ENCODE assay signal across 23 mouse cellular contexts in genomic region chr12:13208517-13208916, GRCm38 (mm10). TPM values are rescaled to one million over a fixed set of nuclear protein-coding genes. Genes with fewer than 3 reads are reported as not detected.
DNase-seq lines count a peak whose midpoint lies in the region; ATAC-seq lines count a peak whose summit lies in the region.
"Had no signal": no experiment of that assay in that cellular context is flagged by ENCODE, and none has a peak within 500 bp of the region (broad histone marks: within the 10 kb centered on the region; RNA-seq: fewer than 3 reads in every experiment).

No protein-coding gene starts in this region.

- peak overlapping the region; percentile 85 for H3K27ac ChIP-seq in forebrain, embryonic 10.5 days
- no peak overlapping the region for H3K27ac ChIP-seq in forebrain, embryonic 16.5 days (ENCODE audit: low read length)
- peak overlapping the region; percentile 15; the same call in 1 of the 2 replicates for H3K27ac ChIP-seq in kidney, embryonic 14.5 days (ENCODE audit: low read depth, low read length)
- H3K27ac ChIP-seq in forebrain, embryonic 14.5 days (ENCODE audit: low read depth, low read length) = no peak overlapping the region
- H3K27ac ChIP-seq: embryonic facial prominence, embryonic 13.5 days; heart, embryonic 13.5 days; left cerebral cortex, adult 2 months; limb, embryonic 13.5 days; liver, embryonic 13.5 days; lung, embryonic 15.5 days; macrophage; midbrain, embryonic 12.5 days had no signal

- H3K36me3 ChIP-seq in forebrain, embryonic 10.5 days (replicated peaks) = no peaks in the 10 kb centered on the region
- H3K36me3 ChIP-seq in forebrain, embryonic 16.5 days (ENCODE audit: control insufficient read depth, insufficient read depth) = no peaks in the 10 kb centered on the region
- no peaks in the 10 kb centered on the region for H3K36me3 ChIP-seq in kidney, embryonic 14.5 days (ENCODE audit: control insufficient read depth, insufficient read depth, low read length)
- no peaks in the 10 kb centered on the region for H3K36me3 ChIP-seq in forebrain, embryonic 14.5 days (ENCODE audit: control insufficient read depth, insufficient read depth, low read length)
- H3K36me3 ChIP-seq: embryonic facial prominence, embryonic 13.5 days; G1E; heart, embryonic 13.5 days; limb, embryonic 13.5 days; liver, embryonic 13.5 days; lung, embryonic 15.5 days; midbrain, embryonic 12.5 days had no signal

- H3K9me3 ChIP-seq in forebrain, embryonic 10.5 days = peaks cover 4% of the 10 kb centered on the region; the same call in 1 of the 2 replicates
- no peaks in the 10 kb centered on the region for H3K9me3 ChIP-seq in forebrain, embryonic 16.5 days (ENCODE audit: control insufficient read depth, low read length)
- H3K9me3 ChIP-seq in kidney, embryonic 14.5 days (ENCODE audit: control insufficient read depth, low read length) = no peaks in the 10 kb centered on the region
- H3K9me3 ChIP-seq in forebrain, embryonic 14.5 days (replicated peaks; ENCODE audit: control insufficient read depth, low read length) = no peaks in the 10 kb centered on the region
- H3K9me3 ChIP-seq: embryonic facial prominence, embryonic 13.5 days; G1E; heart, embryonic 13.5 days; liver, embryonic 13.5 days; lung, embryonic 15.5 days; midbrain, embryonic 12.5 days had no signal

- no peak for DNase-seq in forebrain, embryonic 10.5 days (ENCODE audit: extremely low spot score, low spot score)
- DNase-seq in kidney, postnatal 36 days = no peak
- peak; percentile 83 for DNase-seq in Muller cell, postnatal 12 days (ENCODE audit: inconsistent ontology term)
- DNase-seq in forebrain, embryonic 14.5 days (ENCODE audit: low spot score) = peak; percentile 27
- no peak for DNase-seq in left cerebral cortex, adult 9 months (ENCODE audit: low spot score in 2 of 2)
- DNase-seq in lung, postnatal 4 days = no peak
- DNase-seq: cerebellum, adult 2 months; cerebellum, postnatal 36 days; gastrocnemius, postnatal 14 days; heart, adult 18-20 months; liver, embryonic 13.5 days; right cerebral cortex, postnatal 4 days; thymus, adult 2 months had no signal

- no peak overlapping the region for H3K9ac ChIP-seq in forebrain, embryonic 16.5 days (replicated peaks; ENCODE audit: low read depth, low read length)
- H3K9ac ChIP-seq in kidney, embryonic 14.5 days (ENCODE audit: low read depth, low read length) = no peak overlapping the region
- no peak overlapping the region for H3K9ac ChIP-seq in forebrain, embryonic 14.5 days (ENCODE audit: low read length)
- H3K9ac ChIP-seq: embryonic facial prominence, embryonic 13.5 days; heart, embryonic 13.5 days; limb, embryonic 13.5 days; liver, embryonic 13.5 days; lung, embryonic 15.5 days; midbrain, embryonic 12.5 days had no signal

- no peaks in the 10 kb centered on the region; the same call in 1 of the 2 replicates for H3K27me3 ChIP-seq in forebrain, embryonic 10.5 days (ENCODE audit: poor library complexity, severe bottlenecking)
- H3K27me3 ChIP-seq in forebrain, embryonic 16.5 days (replicated peaks; ENCODE audit: control insufficient read depth, insufficient read depth, low read length) = no peaks in the 10 kb centered on the region
- no peaks in the 10 kb centered on the region for H3K27me3 ChIP-seq in kidney, embryonic 14.5 days (ENCODE audit: control insufficient read depth, insufficient read depth, low read length)
- no peaks in the 10 kb centered on the region for H3K27me3 ChIP-seq in forebrain, embryonic 14.5 days (replicated peaks; ENCODE audit: control insufficient read depth, insufficient read depth, low read length)
- H3K27me3 ChIP-seq: heart, embryonic 13.5 days; liver, embryonic 13.5 days; lung, embryonic 15.5 days; midbrain, embryonic 12.5 days had no signal

- H3K4me2 ChIP-seq in forebrain, embryonic 16.5 days (ENCODE audit: low read length) = no peak overlapping the region
- no peak overlapping the region for H3K4me2 ChIP-seq in kidney, embryonic 14.5 days (replicated peaks; ENCODE audit: low read depth, low read length)
- H3K4me2 ChIP-seq in forebrain, embryonic 14.5 days (ENCODE audit: low read length) = no peak overlapping the region
- H3K4me2 ChIP-seq: embryonic facial prominence, embryonic 13.5 days; heart, embryonic 13.5 days; limb, embryonic 13.5 days; liver, embryonic 13.5 days; lung, embryonic 15.5 days; midbrain, embryonic 12.5 days had no signal

- peaks cover 56% of the 10 kb centered on the region for H3K4me1 ChIP-seq in forebrain, embryonic 10.5 days
- H3K4me1 ChIP-seq in forebrain, embryonic 16.5 days (replicated peaks; ENCODE audit: control insufficient read depth, insufficient read depth, low read length) = peaks cover 14% of the 10 kb centered on the region
- peaks cover 27% of the 10 kb centered on the region for H3K4me1 ChIP-seq in kidney, embryonic 14.5 days (ENCODE audit: control insufficient read depth, insufficient read depth, low read length)
- peaks cover 9% of the 10 kb centered on the region for H3K4me1 ChIP-seq in forebrain, embryonic 14.5 days (ENCODE audit: control insufficient read depth, insufficient read depth, low read length)

- peak overlapping the region; percentile 25; the same call in 1 of the 2 replicates for H3K4me3 ChIP-seq in forebrain, embryonic 10.5 days
- no peak overlapping the region for H3K4me3 ChIP-seq in forebrain, embryonic 16.5 days (replicated peaks; ENCODE audit: low read length)
- H3K4me3 ChIP-seq in kidney, embryonic 14.5 days (ENCODE audit: low read length) = no peak overlapping the region
- no peak overlapping the region for H3K4me3 ChIP-seq in forebrain, embryonic 14.5 days (ENCODE audit: low read depth, low read length)
- H3K4me3 ChIP-seq: embryonic facial prominence, embryonic 13.5 days; heart, embryonic 13.5 days; left cerebral cortex, adult 2 months; limb, embryonic 13.5 days; liver, embryonic 13.5 days; lung, embryonic 15.5 days; midbrain, embryonic 12.5 days had no signal

- WGBS in forebrain, embryonic 10.5 days = 27% methylated on average over 1 of the region's 1 CpGs
- 33% methylated on average over 1 of the region's 1 CpGs for WGBS in forebrain, embryonic 16.5 days
- 86% methylated on average over 1 of the region's 1 CpGs for WGBS in kidney, embryonic 14.5 days
- WGBS in forebrain, embryonic 14.5 days = 17% methylated on average over 1 of the region's 1 CpGs

- ATAC-seq in forebrain, embryonic 16.5 days = no peak
- ATAC-seq in kidney, embryonic 14.5 days (ENCODE audit: low FRiP score, low TSS enrichment) = no peak
- no peak for ATAC-seq in forebrain, embryonic 14.5 days

RNA-seq across cellular contexts. Expression of gene Ddx1, which starts 40.5 kb away (rescaled TPM):
- 211 and 212 TPM in 2 replicates for polyA plus RNA-seq in forebrain, embryonic 10.5 days (2016; fragmentation: Nextera tagmentation; extraction: Ambion mirVana)
- 157 and 163 TPM in 2 replicates for polyA plus RNA-seq in forebrain, embryonic 16.5 days (2015; fragmentation: Nextera tagmentation; extraction: Ambion mirVana)
- polyA plus RNA-seq in kidney, embryonic 14.5 days (2014; fragmentation: Nextera tagmentation; extraction: Ambion mirVana) = 132 and 179 TPM in 2 replicates
- polyA plus RNA-seq in forebrain, embryonic 14.5 days (2014; fragmentation: Nextera tagmentation; extraction: Ambion mirVana) = 176 and 181 TPM in 2 replicates

Comparison
In these comparisons a context has a peak if more than half of its experiments do, and no peak if none do; other contexts are left out.
1. DNase-seq: peak in Muller cell, postnatal 12 days (single experiment) and forebrain, embryonic 14.5 days (single experiment); none in forebrain, embryonic 10.5 days (single experiment), kidney, postnatal 36 days (0 of 2), left cerebral cortex, adult 9 months (0 of 2) and lung, postnatal 4 days (0 of 2).
2. H3K27ac ChIP-seq: peak in forebrain, embryonic 10.5 days (single experiment) and kidney, embryonic 14.5 days (single experiment); none in forebrain, embryonic 16.5 days (single experiment) and forebrain, embryonic 14.5 days (single experiment).